Mouse (Mus musculus) ES-E14 (cell line): Measurements from ENCODE around the gene Tmem265.

Experiments
- HCFC1 ChIP-seq: IDR thresholded peaks from 2 replicates; pipeline ENCODE4 v1.6.1; 2012; ENCODE audit warnings: low read length, inconsistent platforms, borderline replicate concordance; ENCODE audit not compliant: insufficient read depth
- ZC3H11A ChIP-seq: IDR thresholded peaks from 2 replicates; pipeline ENCODE4 v1.6.1; 2012; ENCODE audit warnings: low read depth, mild to moderate bottlenecking, inconsistent platforms, low read length, borderline replicate concordance

- TF ChIP-seq ZC3H11A (no peak), HCFC1 (peak; percentile 95)
Observed at GRCm38 (mm10) chr7:127511808-127512230, 49.4 kb upstream of the Tmem265 start, which contains the start of gene Srcap.
